Mouse (Mus musculus): ENCODE measurements at regions not wholly inside any gene's neighbourhood (a gene's known extent, or its start where the extent isn't known, plus 50 kb on each side); places are given as distances from the start of the nearest gene placed in this dataset.

- H3K9me3 ChIP-seq (ENCODE audit: control insufficient read depth, low read length) = no peaks in the 10 kb centered on the region
- H3K27me3 ChIP-seq (replicated peaks; ENCODE audit: control insufficient read depth, insufficient read depth, low read length) = no peaks in the 10 kb centered on the region
- H3K27ac ChIP-seq (ENCODE audit: low read depth) = no peak overlapping the region
- WGBS = 45% methylated on average over 4 of the region's 4 CpGs
- no peak for DNase-seq (ENCODE audit: low spot score)
- H3K4me2 ChIP-seq (ENCODE audit: low read length) = no peak overlapping the region
- H3K9ac ChIP-seq (ENCODE audit: low read length) = no peak overlapping the region
- H3K36me3 ChIP-seq (ENCODE audit: control insufficient read depth, insufficient read depth, low read length) = no peaks in the 10 kb centered on the region
- H3K4me3 ChIP-seq (ENCODE audit: low read depth, low read length) = no peak overlapping the region
- H3K4me1 ChIP-seq (replicated peaks; ENCODE audit: control insufficient read depth, insufficient read depth, low read length) = peaks cover 14% of the 10 kb centered on the region; the same call in 1 of the 2 replicates
- no peak for ATAC-seq (replicated peaks; ENCODE audit: low FRiP score, low TSS enrichment, low read depth)
Observed at GRCm38 (mm10) chr9:60988113-60988512, 193.8 kb downstream of the Uaca start.

- no peak overlapping the region for H3K4me3 ChIP-seq (ENCODE audit: low read depth, low read length)
- H3K36me3 ChIP-seq (ENCODE audit: control insufficient read depth, insufficient read depth, low read length) = no peaks in the 10 kb centered on the region
- H3K9me3 ChIP-seq (ENCODE audit: control insufficient read depth, low read length) = no peaks in the 10 kb centered on the region
- no peak overlapping the region for H3K4me2 ChIP-seq (ENCODE audit: low read length)
- ATAC-seq (replicated peaks; ENCODE audit: low FRiP score, low TSS enrichment, low read depth) = 0 out of 2 replicates have a peak, but pooled peaks have one; percentile 23
- H3K4me1 ChIP-seq (replicated peaks; ENCODE audit: control insufficient read depth, insufficient read depth, low read length) = peaks cover 19% of the 10 kb centered on the region; the same call in 1 of the 2 replicates
- 39% methylated on average over 13 of the region's 13 CpGs for WGBS
- no peaks in the 10 kb centered on the region for H3K27me3 ChIP-seq (replicated peaks; ENCODE audit: control insufficient read depth, insufficient read depth, low read length)
- no peak overlapping the region for H3K9ac ChIP-seq (ENCODE audit: low read length)
- no peak overlapping the region for H3K27ac ChIP-seq (ENCODE audit: low read depth)
- DNase-seq (ENCODE audit: low spot score) = no peak
Observed at GRCm38 (mm10) chr9:60989670-60990391, 195.5 kb downstream of the Uaca start.

- H3K4me1 ChIP-seq (replicated peaks; ENCODE audit: control insufficient read depth, insufficient read depth, low read length) = peaks cover 19% of the 10 kb centered on the region; the same call in 1 of the 2 replicates
- no peak overlapping the region for H3K4me3 ChIP-seq (ENCODE audit: low read depth, low read length)
- no peaks in the 10 kb centered on the region for H3K9me3 ChIP-seq (ENCODE audit: control insufficient read depth, low read length)
- 65% methylated on average over 5 of the region's 5 CpGs for WGBS
- H3K27ac ChIP-seq (ENCODE audit: low read depth) = no peak overlapping the region
- H3K9ac ChIP-seq (ENCODE audit: low read length) = no peak overlapping the region
- DNase-seq (ENCODE audit: low spot score) (no peak), ATAC-seq (replicated peaks; ENCODE audit: low FRiP score, low TSS enrichment, low read depth) (no peak)
- no peak overlapping the region for H3K4me2 ChIP-seq (ENCODE audit: low read length)
- H3K27me3 ChIP-seq (replicated peaks; ENCODE audit: control insufficient read depth, insufficient read depth, low read length) = no peaks in the 10 kb centered on the region
- no peaks in the 10 kb centered on the region for H3K36me3 ChIP-seq (ENCODE audit: control insufficient read depth, insufficient read depth, low read length)
Observed at GRCm38 (mm10) chr9:60991509-60991908, 197.2 kb downstream of the Uaca start.

- peaks cover 19% of the 10 kb centered on the region; the same call in 1 of the 2 replicates for H3K4me1 ChIP-seq (replicated peaks; ENCODE audit: control insufficient read depth, insufficient read depth, low read length)
- H3K9ac ChIP-seq (ENCODE audit: low read length) = no peak overlapping the region
- no peaks in the 10 kb centered on the region for H3K9me3 ChIP-seq (ENCODE audit: control insufficient read depth, low read length)
- ATAC-seq (replicated peaks; ENCODE audit: low FRiP score, low TSS enrichment, low read depth) (no peak), DNase-seq (ENCODE audit: low spot score) (no peak)
- WGBS = 73% methylated on average over 8 of the region's 8 CpGs
- no peaks in the 10 kb centered on the region for H3K27me3 ChIP-seq (replicated peaks; ENCODE audit: control insufficient read depth, insufficient read depth, low read length)
- no peak overlapping the region for H3K4me2 ChIP-seq (ENCODE audit: low read length)
- H3K36me3 ChIP-seq (ENCODE audit: control insufficient read depth, insufficient read depth, low read length) = no peaks in the 10 kb centered on the region
- H3K4me3 ChIP-seq (ENCODE audit: low read depth, low read length) = no peak overlapping the region
- H3K27ac ChIP-seq (ENCODE audit: low read depth) = no peak overlapping the region
Observed at GRCm38 (mm10) chr9:60993661-60994060, 199.3 kb downstream of the Uaca start.

- DNase-seq (ENCODE audit: low spot score) (no peak), ATAC-seq (replicated peaks; ENCODE audit: low FRiP score, low TSS enrichment, low read depth) (0 out of 2 replicates have a peak, but pooled peaks have one; percentile 36)
- H3K4me2 ChIP-seq (ENCODE audit: low read length) = no peak overlapping the region
- no peak overlapping the region for H3K4me3 ChIP-seq (ENCODE audit: low read depth, low read length)
- H3K9ac ChIP-seq (ENCODE audit: low read length) = no peak overlapping the region
- H3K27me3 ChIP-seq (replicated peaks; ENCODE audit: control insufficient read depth, insufficient read depth, low read length) = no peaks in the 10 kb centered on the region
- H3K9me3 ChIP-seq (ENCODE audit: control insufficient read depth, low read length) = no peaks in the 10 kb centered on the region
- 32% methylated on average over 6 of the region's 6 CpGs for WGBS
- peaks cover 13% of the 10 kb centered on the region; the same call in 1 of the 2 replicates for H3K4me1 ChIP-seq (replicated peaks; ENCODE audit: control insufficient read depth, insufficient read depth, low read length)
- no peaks in the 10 kb centered on the region for H3K36me3 ChIP-seq (ENCODE audit: control insufficient read depth, insufficient read depth, low read length)
- no peak overlapping the region for H3K27ac ChIP-seq (ENCODE audit: low read depth)
Observed at GRCm38 (mm10) chr9:60995096-60995495, 200.8 kb downstream of the Uaca start.

GRCm38 (mm10) chr9:60998086-60998785, 203.9 kb downstream of the Uaca start:
- ATAC-seq (replicated peaks; ENCODE audit: low FRiP score, low TSS enrichment, low read depth) (no peak), DNase-seq (ENCODE audit: low spot score) (no peak)
- Histone ChIP-seq H3K9ac (ENCODE audit: low read length) (no peak overlapping the region), H3K27me3 (replicated peaks; ENCODE audit: control insufficient read depth, insufficient read depth, low read length) (no peaks in the 10 kb centered on the region), H3K27ac (ENCODE audit: low read depth) (no peak overlapping the region), H3K9me3 (ENCODE audit: control insufficient read depth, low read length) (no peaks in the 10 kb centered on the region), H3K4me3 (ENCODE audit: low read depth, low read length) (no peak overlapping the region), H3K4me2 (ENCODE audit: low read length) (no peak overlapping the region), H3K4me1 (replicated peaks; ENCODE audit: control insufficient read depth, insufficient read depth, low read length) (peaks cover 8% of the 10 kb centered on the region; the same call in 1 of the 2 replicates), H3K36me3 (ENCODE audit: control insufficient read depth, insufficient read depth, low read length) (no peaks in the 10 kb centered on the region)
- WGBS = 73% methylated on average over 3 of the region's 3 CpGs

- ATAC-seq (replicated peaks; ENCODE audit: low FRiP score, low TSS enrichment, low read depth) (no peak), DNase-seq (ENCODE audit: low spot score) (no peak)
- 60% methylated on average over 6 of the region's 6 CpGs for WGBS
- no peaks in the 10 kb centered on the region for H3K36me3 ChIP-seq (ENCODE audit: control insufficient read depth, insufficient read depth, low read length)
- H3K4me2 ChIP-seq (ENCODE audit: low read length) = no peak overlapping the region
- H3K9me3 ChIP-seq (ENCODE audit: control insufficient read depth, low read length) = no peaks in the 10 kb centered on the region
- H3K27ac ChIP-seq (ENCODE audit: low read depth) = no peak overlapping the region
- H3K9ac ChIP-seq (ENCODE audit: low read length) = no peak overlapping the region
- no peak overlapping the region for H3K4me3 ChIP-seq (ENCODE audit: low read depth, low read length)
- H3K27me3 ChIP-seq (replicated peaks; ENCODE audit: control insufficient read depth, insufficient read depth, low read length) = no peaks in the 10 kb centered on the region
- H3K4me1 ChIP-seq (replicated peaks; ENCODE audit: control insufficient read depth, insufficient read depth, low read length) = 0 out of 2 replicates have a peak, but pooled peaks cover 4% of the 10 kb centered on the region
Observed at GRCm38 (mm10) chr9:60999001-60999529, 204.7 kb downstream of the Uaca start.

- no peak for ATAC-seq (replicated peaks; ENCODE audit: low FRiP score, low TSS enrichment, low read depth)
- Histone ChIP-seq H3K27me3 (replicated peaks; ENCODE audit: control insufficient read depth, insufficient read depth, low read length) (no peaks in the 10 kb centered on the region), H3K4me1 (replicated peaks; ENCODE audit: control insufficient read depth, insufficient read depth, low read length) (0 out of 2 replicates have a peak, but pooled peaks cover 4% of the 10 kb centered on the region), H3K4me2 (ENCODE audit: low read length) (no peak overlapping the region), H3K9me3 (ENCODE audit: control insufficient read depth, low read length) (no peaks in the 10 kb centered on the region), H3K9ac (ENCODE audit: low read length) (no peak overlapping the region), H3K4me3 (ENCODE audit: low read depth, low read length) (no peak overlapping the region), H3K36me3 (ENCODE audit: control insufficient read depth, insufficient read depth, low read length) (no peaks in the 10 kb centered on the region), H3K27ac (ENCODE audit: low read depth) (no peak overlapping the region)
- 76% methylated on average over 10 of the region's 11 CpGs for WGBS
- DNase-seq (ENCODE audit: low spot score) = no peak
Observed at GRCm38 (mm10) chr9:61000232-61000631, 205.9 kb downstream of the Uaca start.
